Mouse (Mus musculus): ENCODE results near the gene Ppp1r12a. TPM values are rescaled to one million over a fixed set of nuclear protein-coding genes. Genes with fewer than 3 reads are reported as not detected.

Gene Ppp1r12a
- total and polyA plus RNA-seq, 3 experiments, result 15.1 to 168 (median 166) TPM

GRCm38 (mm10) chr10:108167823-108168222 is 5.8 kb downstream of the Ppp1r12a start:
- peaks cover 44% of the 10 kb centered on the region for H3K4me1 ChIP-seq (ENCODE audit: insufficient read depth, low read depth, low read length)
- TF ChIP-seq TAL1 (conservative IDR thresholded peaks at IDR 0.05; ENCODE audit: low read depth, low read length) (no peak), GATA1 (IDR thresholded peaks at IDR 0.05; ENCODE audit: borderline replicate concordance, low read length) (no peak), GATA2 (IDR thresholded peaks at IDR 0.05; ENCODE audit: borderline replicate concordance, low read depth, low read length) (no peak), POLR2AphosphoS5 (IDR thresholded peaks at IDR 0.05; ENCODE audit: insufficient replicate concordance, low read depth, low read length) (no peak), CTCF (IDR thresholded peaks at IDR 0.05; ENCODE audit: low read depth, low read length) (no peak)

GRCm38 (mm10) chr10:108170818-108171217 is 8.8 kb downstream of the Ppp1r12a start:
- Histone ChIP-seq H3K4me3 (ENCODE audit: low read depth, low read length) (no peak overlapping the region), H3K27me3 (ENCODE audit: insufficient read depth, low read length) (no peaks in the 10 kb centered on the region), H3K4me1 (ENCODE audit: insufficient read depth, low read depth, low read length) (peaks cover 55% of the 10 kb centered on the region), H3K9me3 (replicated peaks) (no peaks in the 10 kb centered on the region), H3K36me3 (replicated peaks) (peaks cover 30% of the 10 kb centered on the region)
- no peak for DNase-seq (ENCODE audit: low spot score)
- ATAC-seq (ENCODE audit: extremely low read depth, insufficient number of reproducible peaks, low FRiP score, poor library complexity, severe bottlenecking), result no peak
- TF ChIP-seq GATA2 (IDR thresholded peaks at IDR 0.05; ENCODE audit: borderline replicate concordance, low read depth, low read length) (no peak), CTCF (IDR thresholded peaks at IDR 0.05; ENCODE audit: low read depth, low read length) (no peak), POLR2AphosphoS5 (IDR thresholded peaks at IDR 0.05; ENCODE audit: insufficient replicate concordance, low read depth, low read length) (no peak), GATA1 (IDR thresholded peaks at IDR 0.05; ENCODE audit: borderline replicate concordance, low read length) (no peak), TAL1 (conservative IDR thresholded peaks at IDR 0.05; ENCODE audit: low read depth, low read length) (no peak)

More at GRCm38 (mm10) chr10:108167823-108168222, 5.8 kb downstream of the Ppp1r12a start:
- peaks cover 25% of the 10 kb centered on the region for H3K36me3 ChIP-seq (replicated peaks)
- H3K27me3 ChIP-seq (ENCODE audit: insufficient read depth, low read length), result no peaks in the 10 kb centered on the region
- no peak overlapping the region for H3K4me3 ChIP-seq (ENCODE audit: low read depth, low read length)
- no peaks in the 10 kb centered on the region for H3K9me3 ChIP-seq (replicated peaks)
- ATAC-seq (ENCODE audit: extremely low read depth, insufficient number of reproducible peaks, low FRiP score, poor library complexity, severe bottlenecking) (peak; percentile 76), DNase-seq (ENCODE audit: low spot score) (no peak)

- Histone ChIP-seq H3K4me1 (ENCODE audit: insufficient read depth, low read depth, low read length) (peaks cover 58% of the 10 kb centered on the region), H3K4me3 (ENCODE audit: low read depth, low read length) (no peak overlapping the region)
Observed at GRCm38 (mm10) chr10:108171637-108172036, 9.6 kb downstream of the Ppp1r12a start.

GRCm38 (mm10) chr10:108172817-108173563 is 11.0 kb downstream of the Ppp1r12a start:
- no peaks in the 10 kb centered on the region for H3K9me3 ChIP-seq (replicated peaks)
- TF ChIP-seq TAL1 (conservative IDR thresholded peaks at IDR 0.05; ENCODE audit: low read depth, low read length), result no peak
- no peak for TF ChIP-seq GATA2 (IDR thresholded peaks at IDR 0.05; ENCODE audit: borderline replicate concordance, low read depth, low read length)
- TF ChIP-seq POLR2AphosphoS5 (IDR thresholded peaks at IDR 0.05; ENCODE audit: insufficient replicate concordance, low read depth, low read length), result no peak
- TF ChIP-seq CTCF (IDR thresholded peaks at IDR 0.05; ENCODE audit: low read depth, low read length), result no peak
- TF ChIP-seq GATA1 (IDR thresholded peaks at IDR 0.05; ENCODE audit: borderline replicate concordance, low read length), result no peak
- H3K4me1 ChIP-seq (ENCODE audit: insufficient read depth, low read depth, low read length), result peaks cover 60% of the 10 kb centered on the region
- peaks cover 24% of the 10 kb centered on the region for H3K36me3 ChIP-seq (replicated peaks)
- ATAC-seq (ENCODE audit: extremely low read depth, insufficient number of reproducible peaks, low FRiP score, poor library complexity, severe bottlenecking) (peak; percentile 18; the same call in 1 of the 2 replicates), DNase-seq (ENCODE audit: low spot score) (no peak)
- H3K27me3 ChIP-seq (ENCODE audit: insufficient read depth, low read length), result no peaks in the 10 kb centered on the region
- H3K4me3 ChIP-seq (ENCODE audit: low read depth, low read length), result no peak overlapping the region; the same call in 1 of the 2 replicates

More at GRCm38 (mm10) chr10:108171637-108172036, 9.6 kb downstream of the Ppp1r12a start:
- ATAC-seq (ENCODE audit: extremely low read depth, insufficient number of reproducible peaks, low FRiP score, poor library complexity, severe bottlenecking), result no peak
- no peaks in the 10 kb centered on the region for H3K27me3 ChIP-seq (ENCODE audit: insufficient read depth, low read length)
- peaks cover 28% of the 10 kb centered on the region for H3K36me3 ChIP-seq (replicated peaks)
- H3K9me3 ChIP-seq (replicated peaks), result no peaks in the 10 kb centered on the region
- DNase-seq (ENCODE audit: low spot score), result no peak
- TF ChIP-seq TAL1 (conservative IDR thresholded peaks at IDR 0.05; ENCODE audit: low read depth, low read length) (no peak), GATA1 (IDR thresholded peaks at IDR 0.05; ENCODE audit: borderline replicate concordance, low read length) (no peak), CTCF (IDR thresholded peaks at IDR 0.05; ENCODE audit: low read depth, low read length) (no peak)

- DNase-seq (ENCODE audit: low spot score) (no peak), ATAC-seq (ENCODE audit: extremely low read depth, insufficient number of reproducible peaks, low FRiP score, poor library complexity, severe bottlenecking) (peak; percentile 43; the same call in 1 of the 2 replicates)
- H3K9me3 ChIP-seq (replicated peaks), result no peaks in the 10 kb centered on the region
- no peak overlapping the region for H3K4me3 ChIP-seq (ENCODE audit: low read depth, low read length)
- H3K27me3 ChIP-seq (ENCODE audit: insufficient read depth, low read length), result no peaks in the 10 kb centered on the region
- H3K36me3 ChIP-seq (replicated peaks), result peaks cover 19% of the 10 kb centered on the region
- no peak for TF ChIP-seq GATA1 (IDR thresholded peaks at IDR 0.05; ENCODE audit: borderline replicate concordance, low read length)
- TF ChIP-seq TAL1 (conservative IDR thresholded peaks at IDR 0.05; ENCODE audit: low read depth, low read length), result no peak
- no peak for TF ChIP-seq POLR2AphosphoS5 (IDR thresholded peaks at IDR 0.05; ENCODE audit: insufficient replicate concordance, low read depth, low read length)
- TF ChIP-seq GATA2 (IDR thresholded peaks at IDR 0.05; ENCODE audit: borderline replicate concordance, low read depth, low read length), result no peak
- no peak for TF ChIP-seq CTCF (IDR thresholded peaks at IDR 0.05; ENCODE audit: low read depth, low read length)
- H3K4me1 ChIP-seq (ENCODE audit: insufficient read depth, low read depth, low read length), result peaks cover 64% of the 10 kb centered on the region
Observed at GRCm38 (mm10) chr10:108174107-108174506, 12.1 kb downstream of the Ppp1r12a start.

- ATAC-seq (ENCODE audit: extremely low read depth, insufficient number of reproducible peaks, low FRiP score, poor library complexity, severe bottlenecking) (no peak), DNase-seq (ENCODE audit: low spot score) (no peak)
- Histone ChIP-seq H3K27me3 (ENCODE audit: insufficient read depth, low read length) (no peaks in the 10 kb centered on the region), H3K4me1 (ENCODE audit: insufficient read depth, low read depth, low read length) (peaks cover 67% of the 10 kb centered on the region), H3K4me3 (ENCODE audit: low read depth, low read length) (no peak overlapping the region), H3K36me3 (replicated peaks) (peaks cover 20% of the 10 kb centered on the region), H3K9me3 (replicated peaks) (no peaks in the 10 kb centered on the region)
- TF ChIP-seq CTCF (IDR thresholded peaks at IDR 0.05; ENCODE audit: low read depth, low read length), result no peak
- TF ChIP-seq GATA2 (IDR thresholded peaks at IDR 0.05; ENCODE audit: borderline replicate concordance, low read depth, low read length), result no peak
- no peak for TF ChIP-seq POLR2AphosphoS5 (IDR thresholded peaks at IDR 0.05; ENCODE audit: insufficient replicate concordance, low read depth, low read length)
- no peak for TF ChIP-seq GATA1 (IDR thresholded peaks at IDR 0.05; ENCODE audit: borderline replicate concordance, low read length)
- TF ChIP-seq TAL1 (conservative IDR thresholded peaks at IDR 0.05; ENCODE audit: low read depth, low read length), result no peak
Observed at GRCm38 (mm10) chr10:108175885-108176284, 13.9 kb downstream of the Ppp1r12a start.

All from G1E (cell line).